Mouse (Mus musculus) liver, adult (tissue): Measurements from ENCODE around the gene Gm42517.

Experiments
- GATA4 ChIP-seq: IDR thresholded peaks from 2 replicates; pipeline ENCODE4 v1.6.1; 2014; ENCODE audit warnings: mild to moderate bottlenecking, low read length; ENCODE audit not compliant: insufficient replicate concordance

Gene Gm42517

GRCm38 (mm10) chr5:108366328-108366983 lies 1.3 kb downstream of the Gm42517 start:
- no peak for TF ChIP-seq GATA4

- TF ChIP-seq GATA4 = no peak
These were observed 5.4 kb downstream of the Gm42517 start for GRCm38 (mm10) chr5:108362330-108362729.

GRCm38 (mm10) chr5:108360211-108360610 lies 7.5 kb downstream of the Gm42517 start:
- TF ChIP-seq GATA4 = no peak

- no peak for TF ChIP-seq GATA4
These were observed 8.2 kb downstream of the Gm42517 start for GRCm38 (mm10) chr5:108359491-108359890.

GRCm38 (mm10) chr5:108357862-108358261 lies 9.9 kb downstream of the Gm42517 start:
- no peak for TF ChIP-seq GATA4

- no peak for TF ChIP-seq GATA4
These were observed 13.7 kb downstream of the Gm42517 start for GRCm38 (mm10) chr5:108354056-108354455.

GRCm38 (mm10) chr5:108349511-108350148 lies 18.1 kb downstream of the Gm42517 start:
- TF ChIP-seq GATA4 = no peak

GRCm38 (mm10) chr5:108347843-108348242 lies 19.9 kb downstream of the Gm42517 start:
- no peak for TF ChIP-seq GATA4

- no peak for TF ChIP-seq GATA4
These were observed 22.2 kb downstream of the Gm42517 start for GRCm38 (mm10) chr5:108345313-108346071.

GRCm38 (mm10) chr5:108343680-108344170 lies 24.0 kb downstream of the Gm42517 start:
- TF ChIP-seq GATA4 = no peak

GRCm38 (mm10) chr5:108338049-108338448 lies 29.7 kb downstream of the Gm42517 start:
- TF ChIP-seq GATA4 = no peak

- TF ChIP-seq GATA4 = no peak
These were observed 30.3 kb downstream of the Gm42517 start for GRCm38 (mm10) chr5:108337385-108337784.

- TF ChIP-seq GATA4 = no peak
These were observed 36.7 kb downstream of the Gm42517 start for GRCm38 (mm10) chr5:108331051-108331450.
